Comparison of ENCODE assay signal across 9 mouse cellular contexts in the genomic region with DNA sequence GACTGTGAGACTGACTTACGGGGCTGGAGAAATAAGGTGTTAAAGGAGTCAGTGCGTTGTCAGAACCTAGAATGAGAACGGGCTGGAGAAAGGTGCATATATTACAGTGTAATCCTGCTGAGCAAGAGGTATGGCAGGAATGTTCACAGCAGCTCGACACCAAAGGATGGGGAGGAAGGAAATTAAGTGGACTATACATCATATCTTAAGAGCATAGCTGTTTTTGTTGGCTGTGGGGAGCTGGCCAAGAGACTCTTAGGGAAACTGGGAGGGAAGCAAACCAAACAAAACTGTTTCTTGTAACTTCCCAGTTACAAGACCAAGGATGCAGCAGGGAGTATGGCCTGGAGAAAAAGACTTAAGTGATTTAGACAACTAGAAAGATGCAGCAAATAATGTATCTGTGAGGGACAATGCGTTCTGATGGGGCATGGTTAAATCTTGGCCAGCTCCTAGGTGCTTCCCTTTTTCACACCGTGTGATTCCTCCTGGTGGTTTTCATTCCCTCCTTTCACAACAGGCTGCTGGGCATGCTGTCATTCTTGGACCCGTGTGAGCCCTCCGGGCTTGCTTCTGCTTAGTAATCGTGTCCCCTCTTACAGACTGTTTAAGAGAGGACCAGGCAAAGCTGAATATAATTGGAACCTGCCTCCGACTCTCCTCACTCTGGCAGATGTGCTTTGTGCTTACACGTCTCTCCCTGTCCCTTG. TPM values are rescaled to one million over a fixed set of nuclear protein-coding genes. Genes with fewer than 3 reads are reported as not detected.
DNase-seq lines count a peak whose midpoint lies in the region; ATAC-seq and TF ChIP-seq lines count a peak whose summit lies in the region.
"Had no signal": no experiment of that assay in that cellular context is flagged by ENCODE, and none has a peak within 500 bp of the region (broad histone marks: within the 10 kb centered on the region; RNA-seq: fewer than 3 reads in every experiment).

No protein-coding gene starts in this region.

- TF ChIP-seq EP300 in lung, postnatal 0 days (IDR thresholded peaks at IDR 0.05) = no peak

- peaks cover 10% of the 10 kb centered on the region; the same call in 1 of the 2 replicates for H3K4me1 ChIP-seq in lung, postnatal 0 days (ENCODE audit: insufficient read depth, low read depth, low read length)
- peaks cover 16% of the 10 kb centered on the region for H3K4me1 ChIP-seq in forebrain, embryonic 16.5 days (replicated peaks; ENCODE audit: control insufficient read depth, insufficient read depth, low read length)
- peaks cover 7% of the 10 kb centered on the region for H3K4me1 ChIP-seq in limb, embryonic 12.5 days (replicated peaks)

- H3K9me3 ChIP-seq in lung, postnatal 0 days (ENCODE audit: low read length) = no peaks in the 10 kb centered on the region
- H3K9me3 ChIP-seq in forebrain, embryonic 16.5 days (ENCODE audit: control insufficient read depth, low read length) = no peaks in the 10 kb centered on the region
- no peaks in the 10 kb centered on the region for H3K9me3 ChIP-seq in limb, embryonic 12.5 days

- H3K4me2 ChIP-seq in lung, postnatal 0 days (replicated peaks; ENCODE audit: low read depth, low read length) = peak overlapping the region; percentile 52
- H3K4me2 ChIP-seq in forebrain, embryonic 16.5 days (ENCODE audit: low read length) = peak overlapping the region; percentile 45
- H3K4me2 ChIP-seq in limb, embryonic 12.5 days = peak overlapping the region; percentile 42

- no peak overlapping the region for H3K4me3 ChIP-seq in lung, postnatal 0 days (ENCODE audit: low read depth, low read length)
- peak overlapping the region; percentile 4; the same call in 1 of the 2 replicates for H3K4me3 ChIP-seq in forebrain, embryonic 16.5 days (replicated peaks; ENCODE audit: low read length)
- H3K4me3 ChIP-seq in limb, embryonic 12.5 days (replicated peaks) = no peak overlapping the region

- no peak overlapping the region for H3K9ac ChIP-seq in lung, postnatal 0 days (replicated peaks; ENCODE audit: low read depth)
- H3K9ac ChIP-seq in forebrain, embryonic 16.5 days (replicated peaks; ENCODE audit: low read depth, low read length) = no peak overlapping the region
- H3K9ac ChIP-seq in limb, embryonic 12.5 days (replicated peaks) = no peak overlapping the region

- WGBS in lung, postnatal 0 days = 35% methylated on average over 11 of the region's 11 CpGs
- 55% methylated on average over 11 of the region's 11 CpGs for WGBS in forebrain, embryonic 16.5 days
- WGBS in limb, embryonic 12.5 days = 55% methylated on average over 11 of the region's 11 CpGs

- no peaks in the 10 kb centered on the region for H3K36me3 ChIP-seq in lung, postnatal 0 days (ENCODE audit: insufficient read depth, low read length)
- no peaks in the 10 kb centered on the region for H3K36me3 ChIP-seq in forebrain, embryonic 16.5 days (ENCODE audit: control insufficient read depth, insufficient read depth)
- H3K36me3 ChIP-seq in limb, embryonic 12.5 days = no peaks in the 10 kb centered on the region

- no peak for ATAC-seq in lung, postnatal 0 days
- ATAC-seq in forebrain, embryonic 16.5 days = no peak
- no peak for ATAC-seq in limb, embryonic 12.5 days (ENCODE audit: insufficient number of reproducible peaks, insufficient read depth, low FRiP score, low TSS enrichment, low read depth)

- no peak for TF ChIP-seq CTCF in lung, postnatal 0 days (IDR thresholded peaks at IDR 0.05)

- H3K27me3 ChIP-seq in lung, postnatal 0 days (replicated peaks; ENCODE audit: insufficient read depth, low read length) = no peaks in the 10 kb centered on the region
- no peaks in the 10 kb centered on the region for H3K27me3 ChIP-seq in forebrain, embryonic 16.5 days (replicated peaks; ENCODE audit: control insufficient read depth, insufficient read depth, low read length)
- H3K27me3 ChIP-seq in limb, embryonic 12.5 days = no peaks in the 10 kb centered on the region

- DNase-seq in lung, postnatal 0 days (ENCODE audit: low spot score) = peak; percentile 18
- no peak for DNase-seq in lung, postnatal 14 days
- DNase-seq in yolk sac, embryonic 10.5 days (ENCODE audit: low spot score) = peak; percentile 7
- no peak for DNase-seq in adipocyte (ENCODE audit: low spot score)
- no peak for DNase-seq in thymus, postnatal 4 days
- DNase-seq: adrenal gland, adult 8-10 months had no signal

- H3K27ac ChIP-seq in lung, postnatal 0 days (ENCODE audit: low read length) = no peak overlapping the region
- no peak overlapping the region for H3K27ac ChIP-seq in forebrain, embryonic 16.5 days (ENCODE audit: low read length)
- H3K27ac ChIP-seq in limb, embryonic 12.5 days = no peak overlapping the region

RNA-seq across cellular contexts. Expression of gene Asb15, which starts 2.9 kb away (rescaled TPM):
- 0.02 and 0.07 TPM in 2 replicates for polyA plus RNA-seq in lung, postnatal 0 days (2015; fragmentation: Nextera tagmentation; extraction: Ambion mirVana)
- polyA plus RNA-seq in forebrain, embryonic 16.5 days (2015; fragmentation: Nextera tagmentation; extraction: Ambion mirVana) = not detected in 2 replicates
- polyA plus RNA-seq in limb, embryonic 12.5 days (2016; fragmentation: Nextera tagmentation; extraction: Ambion mirVana) = not detected in 2 replicates
- polyA plus RNA-seq: large intestine, adult 2 months had no signal

RNA-seq across cellular contexts. Expression of gene Ndufa5, which starts 3.1 kb away (rescaled TPM):
- 227 and 244 TPM in 2 replicates for polyA plus RNA-seq in lung, postnatal 0 days (2015; fragmentation: Nextera tagmentation; extraction: Ambion mirVana)
- polyA plus RNA-seq in forebrain, embryonic 16.5 days (2015; fragmentation: Nextera tagmentation; extraction: Ambion mirVana) = 274 and 298 TPM in 2 replicates
- 343 and 345 TPM in 2 replicates for polyA plus RNA-seq in limb, embryonic 12.5 days (2016; fragmentation: Nextera tagmentation; extraction: Ambion mirVana)

RNA-seq across cellular contexts. Expression of gene Iqub, which starts 16.0 kb away (rescaled TPM):
- polyA plus RNA-seq in lung, postnatal 0 days (2015; fragmentation: Nextera tagmentation; extraction: Ambion mirVana) = 1.9 and 2.6 TPM in 2 replicates
- 0.82 and 1.2 TPM in 2 replicates for polyA plus RNA-seq in forebrain, embryonic 16.5 days (2015; fragmentation: Nextera tagmentation; extraction: Ambion mirVana)
- polyA plus RNA-seq in limb, embryonic 12.5 days (2016; fragmentation: Nextera tagmentation; extraction: Ambion mirVana) = 0.10 TPM in 1 of 2 replicates, not detected in the other

Comparison
In these comparisons a context has a peak if more than half of its experiments do, and no peak if none do; other contexts are left out.
1. DNase-seq: peak in lung, postnatal 0 days (single experiment) and yolk sac, embryonic 10.5 days (single experiment); none in lung, postnatal 14 days (single experiment), adipocyte (single experiment) and thymus, postnatal 4 days (single experiment).
2. Peak in every context shown above with its lines, with median percentiles within 50 percentile points of each other: H3K4me2 ChIP-seq.